Mouse (Mus musculus) lung, postnatal 0 days (tissue): ENCODE measurements around the gene Bcap29.
A peak's percentile ranks its signal among the peaks of the same experiment; 100 is the strongest.

Experiments
- CTCF ChIP-seq: IDR thresholded peaks from 2 replicates; pipeline ENCODE4 v1.5.1; 2016; ENCODE audit warnings: antibody characterized with exemption, mild to moderate bottlenecking
- EP300 ChIP-seq: IDR thresholded peaks from 2 replicates; pipeline ENCODE4 v1.6.1; 2016; ENCODE audit warnings: antibody characterized with exemption, mild to moderate bottlenecking, control low read depth

GRCm38 (mm10) chr12:31603586-31603985 is 30.9 kb downstream of the Bcap29 start:
- no peak for TF ChIP-seq CTCF
- TF ChIP-seq EP300, result peak; percentile 57
